Mouse (Mus musculus) gastrocnemius, postnatal 4 days (tissue): Measurements from ENCODE around the gene Gm20388. TPM values are rescaled to one million over a fixed set of nuclear protein-coding genes. Genes with fewer than 3 reads are reported as not detected.

ENCODE experiments used
- DNase-seq, 2 experiments: peaks; one replicate each; pipeline ENCODE4 v3.0.0; 2021 to 2022; ENCODE audit warnings: low spot score in 2 of 2, mixed read lengths in 2 of 2
- total RNA-seq, 2 experiments: library from RNA; stranded (reverse); gene quantifications; 2 replicates each; pipeline ENCODE4 v1.2.3; 2021

Gene Gm20388
- total RNA-seq, 2 experiments from 2014 or later = 12.8 to 22.8 TPM

DNA sequence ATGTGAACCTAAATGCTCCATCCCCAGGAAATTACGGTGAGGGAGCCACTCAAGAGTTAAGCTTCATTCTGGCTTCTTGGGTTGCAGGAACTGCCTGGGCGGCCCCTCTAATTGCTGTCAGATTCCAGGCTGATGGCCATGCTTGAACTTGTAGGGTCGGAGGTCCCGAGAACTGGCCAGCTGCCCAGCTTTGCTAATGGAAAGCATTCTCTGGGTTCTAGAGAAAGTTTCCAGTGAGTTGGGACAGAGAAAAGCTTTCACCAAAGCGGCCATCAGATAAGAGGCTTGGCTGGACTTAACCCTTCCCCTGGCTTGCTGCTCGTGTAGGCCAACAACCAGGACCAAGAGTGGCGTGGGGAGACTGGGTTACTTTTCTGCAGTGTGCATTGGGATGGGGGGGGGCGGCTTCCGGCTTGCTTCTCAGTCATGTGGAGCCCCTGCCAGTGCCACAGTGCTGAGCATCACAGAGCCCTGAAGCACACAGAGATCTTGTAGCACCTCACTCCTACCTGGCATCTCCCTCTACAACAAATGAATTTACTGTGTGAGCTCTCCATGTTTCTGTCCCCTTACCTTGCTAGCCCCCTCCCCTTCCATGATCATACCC lies 3437.7 kb downstream of the Gm20388 start:
- peak in 1 of 2 experiments; percentile 77 for DNase-seq

DNA sequence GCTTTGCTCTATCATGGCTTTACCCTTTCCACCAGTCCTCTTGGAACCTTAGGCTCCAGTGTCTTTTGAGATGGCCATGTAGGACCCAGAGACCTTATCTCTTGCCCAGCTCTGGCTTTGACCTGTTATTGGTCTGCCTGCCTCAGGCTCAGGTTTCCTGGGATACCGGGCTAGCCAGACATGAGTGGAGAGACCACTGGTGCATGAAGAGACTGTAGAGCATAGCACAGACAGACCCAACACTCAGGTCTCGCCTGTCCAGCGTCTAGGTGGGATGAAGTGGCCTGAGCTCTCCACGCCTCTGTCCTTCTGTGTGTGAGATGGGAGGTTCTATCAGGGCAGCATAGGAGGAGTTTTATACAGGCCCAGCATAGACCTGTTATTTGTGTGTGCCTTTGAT lies 3438.4 kb downstream of the Gm20388 start:
- no peak for DNase-seq

DNA sequence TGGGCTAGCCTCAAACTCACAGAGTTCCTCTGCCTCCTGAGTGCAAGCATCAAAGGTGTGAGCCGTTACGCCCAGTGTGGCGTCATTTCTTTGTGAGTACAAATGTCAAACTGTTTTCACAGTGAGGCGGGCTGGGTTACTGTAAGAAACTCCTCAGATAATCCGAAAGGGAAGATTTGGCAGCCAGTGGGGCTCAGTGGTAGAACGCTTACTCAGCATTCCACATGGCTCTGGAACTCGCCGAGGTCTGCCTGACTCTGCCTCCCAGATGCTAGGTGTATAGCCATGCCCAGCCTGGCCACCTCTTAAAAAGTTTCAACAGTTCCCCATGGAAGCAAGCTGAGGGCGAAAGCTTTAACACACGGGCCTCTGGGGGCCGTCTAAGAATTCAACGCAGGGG lies 3441.5 kb downstream of the Gm20388 start:
- DNase-seq = no peak

DNA sequence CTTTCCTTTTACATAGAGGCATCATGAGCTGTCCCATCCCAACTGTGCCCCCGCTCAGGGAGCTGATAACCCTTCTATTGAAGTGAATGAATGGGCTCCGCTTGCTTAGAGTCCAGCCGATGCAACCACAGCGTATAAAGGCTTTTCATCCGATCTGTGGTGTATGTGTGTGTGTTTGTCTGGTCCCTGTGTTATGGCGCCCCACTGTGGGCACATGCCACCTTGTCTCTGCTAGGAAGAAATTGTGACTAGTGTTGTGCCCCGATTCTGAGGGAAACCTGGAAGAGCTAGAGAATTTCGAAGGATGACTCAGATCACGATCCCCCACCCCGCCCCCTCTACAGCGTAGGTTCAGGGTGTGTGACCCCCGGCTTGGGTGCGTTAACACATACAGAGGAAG lies 3442.1 kb downstream of the Gm20388 start:
- DNase-seq = peak in 1 of 2 experiments; percentile 37

DNA sequence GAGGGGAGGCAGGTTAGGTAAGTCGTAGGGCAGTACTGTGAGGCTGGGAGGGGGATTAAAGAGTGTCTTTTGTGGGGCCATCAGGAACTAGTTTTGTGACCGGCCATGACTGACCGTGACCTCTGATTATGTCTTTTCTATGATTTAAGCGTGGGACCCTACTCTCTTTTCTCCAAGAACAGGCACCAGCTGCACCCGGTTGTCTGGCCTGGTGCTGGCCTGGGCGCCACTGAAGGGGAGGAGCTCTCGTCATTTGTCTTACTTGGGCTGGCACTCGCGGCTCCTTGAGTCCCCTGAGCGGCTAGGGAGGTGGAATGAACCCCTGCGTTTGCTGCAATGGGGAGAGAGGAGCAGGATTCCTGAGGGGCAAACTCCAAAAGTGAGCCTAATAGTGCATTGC lies 3442.6 kb downstream of the Gm20388 start:
- no peak for DNase-seq

DNA sequence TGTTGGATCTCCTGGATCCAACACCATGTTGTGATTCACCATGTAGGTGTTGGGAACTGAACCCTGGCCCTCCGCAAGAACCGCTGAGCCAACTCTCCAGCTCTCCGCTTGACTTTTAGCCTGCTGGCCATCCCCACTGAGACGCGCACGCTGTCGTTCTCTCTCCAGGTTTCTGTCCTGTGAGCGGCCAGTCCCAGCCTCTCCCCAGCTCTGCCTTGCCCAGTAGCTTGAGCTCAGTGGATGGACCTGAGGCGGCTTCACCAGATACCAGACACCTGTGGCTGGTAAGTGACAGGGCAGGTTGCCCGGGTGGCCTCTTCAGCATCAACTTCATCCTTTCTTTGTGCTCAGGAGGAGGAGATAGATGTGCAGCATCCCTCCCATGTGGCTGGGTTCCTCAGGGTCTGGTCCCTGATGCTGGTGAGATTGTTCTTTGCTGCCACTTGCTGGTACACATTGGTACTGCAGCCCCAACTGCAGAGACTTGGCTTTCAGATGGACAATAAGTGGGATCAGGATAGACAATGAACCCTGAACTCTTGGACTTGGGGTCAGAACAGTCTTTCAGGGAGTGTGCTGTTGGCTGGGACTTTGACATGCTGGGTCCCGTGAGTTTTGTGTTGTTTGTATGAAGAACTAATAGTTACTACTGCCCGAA lies 3450.6 kb downstream of the Gm20388 start:
- peak in 1 of 2 experiments; percentile 64 for DNase-seq

DNA sequence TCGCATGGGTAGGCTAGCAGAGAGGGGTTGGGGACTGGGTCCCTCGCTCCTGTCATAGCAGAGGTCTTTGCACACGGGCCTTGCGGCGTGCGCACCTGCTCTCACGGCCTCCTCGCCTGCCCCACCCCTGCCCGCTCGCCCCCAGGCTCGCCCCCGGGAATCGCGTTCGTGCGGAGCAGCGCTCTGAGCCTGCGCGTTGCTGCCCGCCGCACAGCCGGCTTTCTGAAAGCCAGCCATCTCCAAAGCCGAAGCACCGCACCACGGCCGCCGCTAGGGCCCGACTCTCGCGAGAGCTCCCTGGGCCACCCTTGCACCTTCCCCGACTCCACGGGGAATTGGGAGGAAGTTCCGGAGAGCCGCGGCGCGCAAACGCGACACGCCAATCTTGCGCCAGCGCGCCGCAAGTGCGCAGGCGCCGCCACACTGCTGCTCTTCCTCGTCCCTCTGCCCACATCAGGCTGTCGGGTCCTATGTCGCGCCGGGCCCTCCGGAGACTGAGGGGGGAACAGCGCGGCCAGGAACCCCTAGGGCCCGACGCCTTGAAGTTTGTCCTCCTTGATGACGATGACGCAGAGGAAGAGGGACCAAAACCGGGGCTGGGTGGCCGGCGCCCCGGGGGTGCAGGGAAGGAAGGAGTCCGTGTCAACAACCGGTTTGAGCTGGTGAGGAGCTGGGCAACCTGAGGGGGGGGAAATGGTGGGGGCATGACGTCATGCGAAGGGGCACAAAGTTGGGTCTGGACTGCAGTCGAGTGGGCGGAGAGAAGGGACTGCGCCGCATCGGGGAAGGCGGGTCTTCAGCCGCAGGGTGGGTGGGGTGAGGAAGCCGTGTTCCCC lies 3463.0 kb downstream of the Gm20388 start, which contains the start of gene Tcf25:
Gene Tcf25, plus strand, starts transcription at position 351 of the 836 bp plus-strand sequence.
- DNase-seq = peak; percentile 89 to 95

DNA sequence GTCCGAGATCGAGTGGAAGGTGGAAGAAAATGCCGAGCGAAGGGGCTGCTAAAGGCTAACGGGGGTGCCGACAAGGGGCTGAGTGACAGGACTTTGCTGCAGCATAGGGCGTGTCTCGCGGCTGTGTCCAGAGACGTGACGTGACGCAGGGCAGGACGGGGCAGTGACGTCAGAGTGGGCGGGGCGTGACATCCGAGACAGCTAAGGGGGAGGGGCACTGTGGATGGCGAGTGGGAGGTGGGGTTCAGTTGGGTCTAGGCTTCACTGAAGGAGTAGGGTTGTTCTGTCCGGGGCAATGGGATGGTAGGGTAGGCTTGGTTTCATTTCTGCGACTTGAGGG lies 3463.6 kb downstream of the Gm20388 start:
- DNase-seq = peak; percentile 94 to 97

DNA sequence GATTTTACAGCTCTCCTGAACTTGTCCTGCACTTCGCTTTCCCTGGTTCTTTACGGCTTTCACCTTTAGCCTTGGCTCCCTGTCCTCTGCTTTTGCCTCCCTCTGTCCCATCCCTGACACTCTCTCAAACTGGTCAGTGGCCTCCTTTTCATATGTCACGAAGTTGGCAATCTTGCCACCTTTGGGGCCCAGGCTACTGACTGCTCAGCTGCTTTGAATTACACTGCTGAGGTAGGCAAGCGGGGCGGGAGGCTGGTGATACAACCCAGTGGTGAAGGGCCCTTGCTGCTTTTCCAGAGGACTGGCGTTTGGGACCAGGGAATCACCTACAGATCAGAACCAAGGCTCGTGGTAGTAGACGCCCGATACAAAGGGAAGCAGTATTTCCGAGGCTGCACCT lies 3465.1 kb downstream of the Gm20388 start:
- DNase-seq = no peak

DNA sequence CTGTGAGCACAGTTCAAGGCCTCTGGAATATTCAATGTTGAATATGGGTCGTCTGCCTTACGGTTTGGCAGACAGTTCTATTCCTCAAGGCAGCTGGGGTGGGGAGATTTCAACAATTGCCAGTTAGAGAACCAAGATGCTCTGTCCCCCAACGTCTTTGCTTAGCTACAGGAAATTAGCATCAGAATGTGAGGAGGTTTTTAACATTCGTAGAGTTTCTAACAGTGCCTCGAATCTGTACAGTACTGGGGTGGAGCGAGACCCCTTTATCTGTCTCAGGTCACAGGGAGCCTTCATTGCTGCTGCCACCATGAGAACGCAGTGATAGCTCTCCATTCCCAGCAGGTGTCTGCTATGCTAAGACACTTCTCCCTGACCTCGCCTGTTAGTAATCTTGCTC lies 3465.5 kb downstream of the Gm20388 start:
- DNase-seq = no peak

DNA sequence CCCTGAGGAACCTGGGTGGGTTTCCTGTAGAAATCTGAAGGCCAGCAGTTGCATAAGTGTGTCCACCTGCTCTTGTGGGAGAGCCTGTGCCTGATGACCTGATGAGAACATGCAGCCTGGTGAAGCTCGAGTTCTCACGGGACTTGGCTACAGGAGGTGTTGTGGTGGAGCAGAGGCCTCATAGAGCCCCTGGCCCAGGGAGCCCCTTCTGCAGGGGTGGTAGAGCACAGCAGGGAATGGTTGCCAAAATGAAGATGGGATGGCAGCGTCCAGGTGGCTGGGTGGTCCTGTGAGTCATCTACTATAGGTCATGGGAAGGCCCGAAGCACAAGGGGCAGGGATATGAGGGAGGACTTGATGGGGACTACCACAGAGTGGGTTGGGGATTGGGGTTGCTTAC lies 3471.1 kb downstream of the Gm20388 start:
- DNase-seq = no peak

DNA sequence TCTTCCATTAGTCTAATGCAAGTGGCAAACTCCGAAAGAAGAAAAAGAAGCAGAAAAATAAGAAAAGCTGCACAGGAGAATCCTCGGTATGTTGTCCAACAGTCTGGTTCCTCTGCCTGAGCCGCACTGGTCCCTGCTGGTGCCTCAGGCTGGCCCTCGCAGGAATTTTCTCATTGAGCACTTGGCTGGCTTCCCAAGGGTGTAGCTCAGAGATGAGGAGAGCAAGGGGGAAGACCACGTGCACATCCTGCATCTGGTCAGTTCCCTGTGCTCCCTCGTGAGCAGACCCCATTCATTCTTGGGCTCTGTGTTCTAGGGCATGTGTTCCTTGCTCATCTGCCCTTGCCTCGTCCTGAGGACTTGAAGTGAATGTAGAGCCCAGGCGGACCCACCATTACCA lies 3471.9 kb downstream of the Gm20388 start:
- DNase-seq = no peak

DNA sequence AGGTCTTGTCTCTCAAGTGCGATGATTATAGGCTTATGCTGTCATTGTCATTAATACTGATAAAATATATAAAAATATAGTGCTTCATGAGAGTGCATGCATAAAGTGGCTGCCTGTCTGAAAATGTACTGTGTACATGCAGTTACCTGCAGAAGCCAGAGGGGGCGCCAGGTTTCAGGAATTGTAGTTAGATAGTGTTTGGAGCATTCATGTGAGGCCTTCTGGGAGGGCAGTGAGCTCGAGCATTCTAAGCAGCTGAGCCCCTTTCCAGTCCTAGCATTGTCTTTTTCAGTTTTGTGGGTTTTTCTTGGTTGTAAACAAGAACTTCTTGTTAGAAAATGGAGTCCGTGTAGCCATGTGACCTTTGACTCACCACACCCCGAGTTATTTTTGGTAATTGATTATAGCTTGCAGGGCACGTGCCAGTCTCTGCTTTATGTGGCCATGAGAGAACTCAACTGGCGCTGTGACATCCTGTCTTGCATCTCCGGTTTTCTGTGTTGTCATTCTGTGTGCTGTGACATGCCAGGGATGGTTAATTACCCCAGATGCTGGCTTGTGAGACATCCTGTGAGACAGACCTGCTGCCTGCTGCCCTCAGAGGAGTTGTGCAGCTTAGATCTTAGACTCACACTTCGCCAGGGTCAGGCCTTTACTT lies 3474.4 kb downstream of the Gm20388 start:
- DNase-seq = no peak

DNA sequence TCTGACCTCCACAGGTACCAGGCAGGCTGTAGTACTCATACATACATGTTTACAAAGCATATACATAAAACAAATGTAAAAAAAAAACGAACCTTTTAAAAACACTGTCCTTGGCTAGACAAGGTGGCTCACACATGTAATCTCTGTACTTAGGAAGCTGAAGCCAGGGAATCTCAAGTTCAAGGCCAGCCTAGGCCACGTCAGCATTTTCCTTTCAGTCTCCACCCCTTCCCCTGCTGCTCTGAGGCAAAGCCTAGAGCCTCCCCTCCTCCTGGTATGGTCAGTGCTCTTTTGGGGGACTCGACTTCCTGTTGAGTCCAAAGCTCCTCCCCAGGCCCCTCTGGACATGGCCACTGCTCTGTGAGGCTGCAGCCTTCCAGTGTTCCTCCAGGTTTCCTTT lies 3476.4 kb downstream of the Gm20388 start:
- no peak for DNase-seq

DNA sequence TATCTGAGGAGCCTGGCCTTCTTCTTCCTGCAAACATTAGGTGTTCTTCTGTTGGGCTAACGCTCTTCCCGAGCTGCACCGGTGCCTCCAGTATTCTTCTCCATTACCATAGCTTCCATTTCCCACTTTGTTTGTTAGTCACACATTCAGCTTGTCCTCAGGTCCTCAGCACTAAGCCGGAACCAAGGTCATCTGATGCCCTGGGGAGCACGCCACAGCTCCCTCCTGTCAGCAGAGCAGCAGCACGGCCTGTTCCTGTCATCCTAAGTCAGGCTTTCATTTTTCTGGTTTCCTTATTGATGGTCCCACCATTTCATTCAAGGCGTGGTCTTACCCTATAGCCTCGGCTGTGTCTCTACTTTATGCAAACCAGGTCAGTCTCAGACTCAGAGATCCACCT lies 3477.2 kb downstream of the Gm20388 start:
- DNase-seq = no peak

DNA sequence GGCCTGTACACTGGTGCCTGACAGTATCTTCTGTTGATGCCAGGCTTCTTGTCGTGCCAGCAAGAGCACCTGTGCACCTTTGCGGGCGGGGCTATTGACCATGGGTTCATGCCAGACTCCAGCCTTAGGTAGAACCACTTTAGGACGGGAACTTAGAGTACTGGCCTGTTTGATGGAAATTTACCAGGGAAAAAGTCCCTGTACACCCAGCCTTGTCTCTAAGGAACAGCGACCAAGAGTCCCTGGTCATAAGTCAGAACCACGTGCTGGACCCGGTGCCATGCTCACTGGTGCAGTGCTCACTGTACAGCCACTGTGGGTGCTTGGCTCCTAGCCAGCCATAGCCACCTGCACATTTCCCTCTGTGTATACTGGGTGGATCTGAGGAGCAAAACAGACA lies 3478.4 kb downstream of the Gm20388 start:
- no peak for DNase-seq

DNA sequence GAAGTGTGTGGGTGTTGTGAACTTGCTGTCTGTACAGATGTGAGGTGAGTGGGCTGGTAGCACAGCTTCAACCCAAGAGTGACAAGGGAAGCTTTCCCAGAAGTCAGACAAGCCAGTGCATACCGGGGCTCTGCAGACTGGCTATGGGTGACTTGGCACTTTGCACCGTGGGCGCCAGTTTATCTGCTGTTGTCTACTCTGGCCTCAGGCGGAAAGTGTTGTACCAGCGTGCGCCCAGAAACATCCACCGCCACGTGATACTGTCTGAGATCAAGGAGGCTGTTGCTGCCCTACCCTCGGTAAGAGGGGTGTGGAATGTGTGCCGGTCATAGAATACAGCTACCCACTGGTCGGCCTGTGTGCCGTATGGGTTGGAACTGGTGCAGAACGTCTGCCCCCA lies 3487.7 kb downstream of the Gm20388 start:
- no peak for DNase-seq

DNA sequence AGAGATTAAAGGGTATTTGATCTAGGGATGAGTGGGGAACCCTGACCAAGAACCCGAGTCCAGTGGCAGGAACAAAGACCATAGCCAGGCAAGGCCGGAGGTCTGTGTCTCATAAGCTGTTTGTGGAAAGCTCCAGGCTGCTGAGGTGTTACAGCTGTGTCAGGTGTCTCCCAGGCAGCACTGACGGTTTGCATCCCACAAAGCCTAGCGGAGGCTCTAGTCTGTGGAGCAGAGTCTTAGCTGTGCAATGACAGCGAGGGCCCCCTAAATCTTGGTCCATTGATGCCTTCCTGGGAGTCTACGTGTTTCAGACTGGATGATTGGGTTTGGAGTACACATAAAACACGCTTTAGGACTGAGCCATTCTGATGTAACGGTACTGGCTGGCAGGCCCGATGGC lies 3491.3 kb downstream of the Gm20388 start:
- no peak for DNase-seq

DNA sequence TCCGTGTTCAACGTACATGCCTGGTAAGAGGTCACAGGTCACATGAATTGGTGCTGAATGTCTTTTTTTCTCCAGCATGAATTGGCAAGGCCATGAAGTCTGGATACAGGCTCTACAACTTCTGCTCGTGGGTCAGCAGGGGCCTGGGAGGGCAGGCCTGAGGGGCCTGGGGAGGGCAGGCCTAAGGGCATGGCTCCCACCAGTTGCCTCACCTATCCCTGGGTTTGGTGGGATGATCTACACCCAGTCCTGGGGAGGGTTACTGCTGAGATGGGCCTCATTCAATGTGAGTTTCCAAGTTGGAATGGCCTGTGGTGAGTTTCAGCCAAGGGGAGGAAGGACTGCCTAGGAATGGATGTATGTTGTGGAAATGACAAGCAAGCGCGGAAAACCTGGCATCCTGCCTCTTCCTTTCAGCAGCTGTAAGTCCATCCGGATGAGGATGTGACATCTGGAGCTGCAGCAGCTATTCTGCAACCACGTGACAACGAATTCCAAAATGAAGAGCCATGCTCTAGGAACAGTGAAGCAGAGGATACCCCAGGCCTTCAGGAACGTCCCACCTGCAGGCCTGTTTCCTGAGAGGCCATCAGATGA lies 3492.2 kb downstream of the Gm20388 start:
- DNase-seq = no peak

DNA sequence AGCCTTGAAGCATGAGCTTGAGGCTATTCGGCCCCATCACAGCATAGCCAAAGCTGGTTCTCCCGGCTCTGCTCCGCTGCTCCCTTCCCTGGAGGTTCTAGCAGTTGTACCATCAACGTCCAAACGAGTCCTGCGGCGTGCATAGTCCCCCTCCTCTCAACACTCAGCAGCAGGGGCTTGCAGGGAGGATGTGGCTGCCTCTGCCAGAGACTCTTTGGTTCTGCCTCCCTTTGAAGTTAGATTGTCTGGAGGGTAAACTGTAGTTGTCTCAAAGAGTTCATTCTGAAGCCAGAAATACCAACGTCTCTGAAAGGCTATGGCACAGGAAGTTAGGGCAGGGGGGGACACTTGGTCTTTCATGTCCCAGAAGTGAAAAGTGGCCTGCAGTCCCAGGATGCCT lies 3493.9 kb downstream of the Gm20388 start:
- DNase-seq = no peak

DNA sequence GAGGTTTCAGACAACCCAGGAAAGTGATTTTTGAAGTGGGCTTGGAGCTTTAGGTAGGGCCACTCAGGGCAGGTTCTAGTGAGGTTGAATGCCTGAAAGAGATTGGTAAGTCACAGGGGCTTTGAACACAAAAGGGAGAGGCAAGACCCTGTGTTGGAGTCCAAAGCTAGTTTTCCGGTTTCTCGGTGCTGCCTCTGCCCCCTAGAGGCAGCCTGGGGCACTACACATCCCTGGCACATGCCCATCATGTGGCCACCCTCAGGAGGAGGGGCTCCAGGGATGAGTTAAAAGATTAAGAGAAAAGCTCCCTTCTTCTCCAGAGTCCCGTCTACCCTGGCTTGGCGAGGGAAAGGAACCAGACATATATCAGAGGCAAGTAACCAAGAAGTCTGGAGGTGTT lies 3496.1 kb downstream of the Gm20388 start, which contains the start of gene Mc1r:
Gene Mc1r, plus strand, starts transcription at position 322 of the 400 bp plus-strand sequence.
- DNase-seq = peak in 1 of 2 experiments; percentile 51
